Mouse (Mus musculus) olfactory bulb, adult 2 months (tissue): ENCODE measurements around the gene Erc2. TPM values are rescaled to one million over a fixed set of nuclear protein-coding genes. Genes with fewer than 3 reads are reported as not detected.

Experiments used
- H3K27ac ChIP-seq: fragments of 200-500 bp; 2 replicates; pipeline ENCODE4 v1.5.1; 2012; ENCODE audit warnings: low read depth, low read length; ENCODE audit not compliant: insufficient read depth
- H3K4me1 ChIP-seq: fragments of 200-500 bp; 2 replicates; pipeline ENCODE4 v1.6.1; 2012; ENCODE audit warnings: low read length; ENCODE audit not compliant: control insufficient read depth, insufficient read depth
- H3K4me3 ChIP-seq: fragments of 200-500 bp; 2 replicates; pipeline ENCODE4 v1.5.1; 2012; ENCODE audit warnings: mild to moderate bottlenecking, low read depth, low read length, moderate library complexity; ENCODE audit not compliant: insufficient read depth
- CTCF ChIP-seq: fragments of 200-500 bp; IDR thresholded peaks from 2 replicates; pipeline ENCODE4 v1.5.1; 2012; ENCODE audit warnings: low read depth, mild to moderate bottlenecking, low read length, moderate library complexity; ENCODE audit not compliant: insufficient read depth
- POLR2A ChIP-seq: fragments of 200-500 bp; IDR thresholded peaks from 2 replicates; pipeline ENCODE4 v1.6.1; 2012; ENCODE audit warnings: mild to moderate bottlenecking, low read depth, low read length, moderate library complexity; ENCODE audit not compliant: insufficient read depth
- WGBS: fragments of 180-500 bp; shearing (Covaris S2); methylation state at CpG from one replicate; pipeline ENCODE4 v1.1.7; 2018; 5-methylcytosine and 5-hydroxymethylcytosine counted together
- polyA plus RNA-seq: library from polyadenylated mRNA; stranded (reverse); fragments of >200 nt; gene quantifications from 2 replicates; pipeline ENCODE4 v1.2.4, GENCODE M21; 2012; ENCODE audit warnings: low replicate concordance; ENCODE audit not compliant: missing spikeins, insufficient read depth, insufficient read length

Gene Erc2
- polyA plus RNA-seq, 1 experiment: not detected

DNA sequence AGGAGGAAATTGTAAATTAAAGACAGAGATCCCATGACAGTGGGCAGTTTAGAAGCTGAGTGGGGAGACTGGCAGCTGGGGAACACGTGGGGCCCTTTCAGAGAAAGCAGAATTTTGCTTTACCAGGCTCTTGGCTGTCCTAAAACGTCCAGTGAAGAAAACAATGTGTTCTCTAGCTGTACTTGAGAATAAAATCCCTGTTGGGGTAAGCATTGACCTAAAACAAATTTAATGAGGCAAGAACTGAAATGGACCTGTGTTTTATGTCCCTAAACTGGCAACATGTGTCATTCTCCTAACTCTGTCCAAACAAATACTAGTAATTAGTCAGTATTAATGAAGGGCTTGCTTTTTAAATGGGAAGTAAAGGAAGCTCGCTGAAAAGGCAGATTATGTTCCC is 617.9 kb downstream of the Erc2 start:
- Histone ChIP-seq H3K4me1 (no peaks in the 10 kb centered on the region), H3K27ac (no peak overlapping the region), H3K4me3 (no peak overlapping the region)
- no peak for TF ChIP-seq POLR2A
- TF ChIP-seq CTCF: no peak
- 35% methylated on average over 3 of the region's 3 CpGs for WGBS

DNA sequence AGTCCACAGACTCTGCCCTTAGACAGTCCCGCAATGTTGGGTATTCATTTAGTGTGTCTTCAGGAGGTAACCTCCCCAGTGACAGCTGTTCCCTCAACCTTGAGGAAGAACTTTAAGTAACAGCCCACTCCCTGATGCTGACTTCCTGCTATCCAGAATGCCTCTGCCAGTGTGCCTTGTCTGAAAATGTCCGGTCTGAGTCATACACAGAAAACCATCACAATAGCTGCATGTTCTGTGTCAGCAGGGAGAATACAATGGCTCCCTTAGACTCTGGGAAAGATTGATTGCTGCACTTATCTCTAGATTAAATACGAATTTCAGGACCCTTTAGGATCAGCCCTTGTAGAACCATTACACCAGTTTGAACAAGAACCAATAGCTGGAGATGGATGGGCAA is 620.5 kb downstream of the Erc2 start:
- H3K4me3 ChIP-seq: no peak overlapping the region
- 74% methylated on average over 3 of the region's 3 CpGs for WGBS
- no peaks in the 10 kb centered on the region for H3K4me1 ChIP-seq
- no peak overlapping the region for H3K27ac ChIP-seq
- TF ChIP-seq POLR2A: no peak
- TF ChIP-seq CTCF: no peak

DNA sequence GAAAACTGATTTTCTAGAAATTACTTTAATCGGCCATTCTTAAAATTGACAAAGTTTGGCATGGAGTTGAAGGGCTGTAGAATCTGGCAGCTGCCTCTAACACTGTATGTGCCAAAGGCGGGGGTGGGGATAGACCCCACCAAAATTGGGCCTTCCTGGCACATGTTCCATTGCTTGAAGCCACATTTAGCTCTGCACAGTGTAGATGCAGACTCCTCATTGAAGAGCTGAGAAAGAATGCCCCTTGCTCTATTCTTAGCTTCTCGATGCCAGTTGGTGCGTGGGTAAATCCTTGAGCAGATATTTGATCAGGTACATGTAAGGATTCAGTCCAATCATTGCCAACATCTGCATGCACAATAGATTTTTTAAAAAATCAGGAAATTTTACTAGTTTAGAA is 621.2 kb downstream of the Erc2 start:
- H3K27ac ChIP-seq: no peak overlapping the region
- H3K4me1 ChIP-seq: no peaks in the 10 kb centered on the region
- no peak for TF ChIP-seq POLR2A
- no peak for TF ChIP-seq CTCF
- 59% methylated on average over 4 of the region's 4 CpGs for WGBS
- H3K4me3 ChIP-seq: no peak overlapping the region

GRCm38 (mm10) chr14:28262706-28263105 is 640.5 kb downstream of the Erc2 start:
- H3K4me1 ChIP-seq: no peaks in the 10 kb centered on the region
- TF ChIP-seq POLR2A (no peak), CTCF (no peak)
- no peak overlapping the region for H3K27ac ChIP-seq
- WGBS: 64% methylated on average over 4 of the region's 4 CpGs
- no peak overlapping the region for H3K4me3 ChIP-seq

DNA sequence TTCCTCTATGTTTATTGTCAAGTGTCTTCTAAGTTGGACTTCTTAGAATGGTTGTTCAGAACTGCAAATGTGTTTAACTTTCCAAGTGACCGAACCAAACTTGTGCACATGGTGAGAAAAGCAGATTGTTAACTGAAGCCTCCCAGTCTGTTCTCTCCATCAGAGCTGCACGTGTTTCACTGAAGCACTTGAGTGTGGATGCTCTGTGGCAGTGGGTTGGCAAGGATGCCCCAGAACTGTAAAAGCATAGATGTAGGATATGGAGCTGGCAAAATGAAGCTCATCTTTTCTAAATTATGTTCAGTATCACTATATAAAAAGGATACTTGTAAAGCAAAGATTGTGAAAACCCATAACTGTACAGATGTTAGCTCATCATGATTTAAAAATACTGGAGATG is 645.1 kb downstream of the Erc2 start:
- Histone ChIP-seq H3K4me1 (no peaks in the 10 kb centered on the region), H3K4me3 (no peak overlapping the region), H3K27ac (no peak overlapping the region)
- 69% methylated on average over 2 of the region's 2 CpGs for WGBS
- TF ChIP-seq POLR2A: no peak
- no peak for TF ChIP-seq CTCF

- Histone ChIP-seq H3K27ac (no peak overlapping the region), H3K4me3 (no peak overlapping the region), H3K4me1 (no peaks in the 10 kb centered on the region)
- WGBS: 80% methylated on average over 8 of the region's 8 CpGs
- TF ChIP-seq POLR2A (no peak), CTCF (no peak)
Measured at GRCm38 (mm10) chr14:28271846-28272245, 649.6 kb downstream of the Erc2 start.

DNA sequence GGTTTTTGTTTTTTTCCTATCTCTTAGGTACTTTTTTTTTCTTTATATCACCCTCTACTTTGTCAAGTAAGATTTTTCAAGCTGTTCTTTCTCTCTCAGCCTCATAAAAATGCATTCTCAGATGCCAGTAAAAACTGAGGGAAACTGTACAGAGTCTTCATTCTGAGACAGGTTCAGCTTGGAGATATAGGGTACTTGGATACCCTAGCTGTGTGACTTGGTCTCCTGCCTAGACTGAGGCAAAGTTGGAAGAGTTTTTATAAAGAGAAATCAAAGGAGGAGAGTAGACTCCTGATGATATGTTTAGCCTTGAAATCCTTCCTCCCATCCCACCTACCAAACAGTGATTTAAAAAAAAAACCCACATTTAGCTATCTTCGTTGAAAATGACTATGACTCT is 651.4 kb downstream of the Erc2 start:
- TF ChIP-seq CTCF (no peak), POLR2A (no peak)
- no peak overlapping the region for H3K4me3 ChIP-seq
- H3K4me1 ChIP-seq: no peaks in the 10 kb centered on the region
- H3K27ac ChIP-seq: no peak overlapping the region
- WGBS: 49% methylated on average over 1 of the region's 1 CpGs

DNA sequence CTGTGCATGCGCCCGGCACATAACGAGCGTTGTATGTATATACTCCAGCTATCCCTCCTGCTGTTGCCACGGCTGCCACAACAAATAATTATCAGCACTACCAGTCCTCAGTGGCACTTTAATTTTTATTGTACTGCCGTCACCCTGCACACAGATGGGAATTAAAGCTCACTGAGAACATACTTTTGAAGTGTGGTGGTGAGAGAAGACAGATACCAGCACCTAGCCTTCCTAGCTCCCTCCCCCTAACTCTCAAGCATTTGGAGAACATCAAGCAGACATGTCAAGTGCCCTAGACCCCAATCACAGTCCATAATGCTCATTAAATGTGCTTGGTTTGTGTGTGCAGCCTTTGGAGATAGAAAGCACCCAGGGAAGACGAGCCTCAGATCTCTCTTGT is 652.6 kb downstream of the Erc2 start:
- Histone ChIP-seq H3K4me3 (no peak overlapping the region), H3K27ac (no peak overlapping the region), H3K4me1 (no peaks in the 10 kb centered on the region)
- 46% methylated on average over 7 of the region's 7 CpGs for WGBS
- TF ChIP-seq CTCF (no peak), POLR2A (no peak)

DNA sequence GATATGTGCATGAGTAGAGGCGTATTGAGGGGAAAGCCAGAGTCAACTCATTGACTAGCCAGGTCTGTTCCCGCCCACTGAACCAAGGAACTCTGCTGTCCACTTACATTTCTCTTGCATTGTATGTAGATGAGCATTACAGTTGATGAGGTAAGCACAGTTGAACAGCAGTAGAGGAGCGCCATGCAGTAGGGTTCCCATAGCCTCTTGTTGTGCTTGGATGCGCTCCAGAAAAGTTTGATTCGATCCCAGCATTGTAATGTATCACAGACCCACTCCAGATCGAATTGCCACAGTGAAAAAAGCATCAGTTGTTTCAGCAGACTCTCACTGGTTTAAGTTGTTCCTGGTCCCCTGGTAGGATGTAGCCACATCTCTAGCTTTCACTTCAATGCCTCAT is 656.7 kb downstream of the Erc2 start:
- Histone ChIP-seq H3K4me3 (no peak overlapping the region), H3K27ac (no peak overlapping the region), H3K4me1 (peaks cover 3% of the 10 kb centered on the region; the same call in 1 of the 2 replicates)
- no peak for TF ChIP-seq CTCF
- no peak for TF ChIP-seq POLR2A
- WGBS: 90% methylated on average over 6 of the region's 6 CpGs

- Histone ChIP-seq H3K4me3 (no peak overlapping the region), H3K4me1 (peaks cover 3% of the 10 kb centered on the region; the same call in 1 of the 2 replicates), H3K27ac (no peak overlapping the region)
- TF ChIP-seq CTCF (no peak), POLR2A (no peak)
- WGBS: 56% methylated on average over 1 of the region's 1 CpGs
Measured at GRCm38 (mm10) chr14:28280376-28280775, 658.1 kb downstream of the Erc2 start.
